Comparison of ENCODE assay signal across 18 mouse cellular contexts in the genomic region with DNA sequence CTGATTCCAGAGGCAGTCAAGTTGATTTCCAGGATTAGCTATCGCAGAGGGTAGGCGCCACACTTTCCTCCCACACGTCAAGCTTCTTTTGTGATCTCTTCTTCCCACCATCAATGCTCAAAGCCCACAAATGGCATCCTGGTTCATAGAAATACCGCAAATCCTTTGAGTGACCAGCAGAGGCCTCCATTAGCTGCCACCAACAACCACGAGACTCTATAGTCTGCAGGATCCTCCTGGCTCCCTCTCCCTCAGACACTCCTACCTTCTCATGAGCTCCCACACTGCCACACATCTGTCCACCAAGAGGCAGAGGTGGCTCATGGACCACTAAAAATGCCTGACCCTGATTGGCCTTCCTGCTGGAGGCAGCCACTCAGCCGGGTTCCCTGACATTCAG. TPM values are rescaled to one million over a fixed set of nuclear protein-coding genes. Genes with fewer than 3 reads are reported as not detected.
DNase-seq lines count a peak whose midpoint lies in the region; ATAC-seq and TF ChIP-seq lines count a peak whose summit lies in the region.
"Had no signal": no experiment of that assay in that cellular context is flagged by ENCODE, and none has a peak within 500 bp of the region (broad histone marks: within the 10 kb centered on the region; RNA-seq: fewer than 3 reads in every experiment).

No protein-coding gene starts in this region.

- no peaks in the 10 kb centered on the region; the same call in 1 of the 2 replicates for H3K9me3 ChIP-seq in heart, embryonic 12.5 days (replicated peaks)
- no peaks in the 10 kb centered on the region for H3K9me3 ChIP-seq in liver, embryonic 14.5 days (ENCODE audit: control insufficient read depth, low read length)
- H3K9me3 ChIP-seq: embryonic facial prominence, embryonic 13.5 days; limb, embryonic 15.5 days; lung, embryonic 15.5 days; midbrain, embryonic 15.5 days had no signal

- no peaks in the 10 kb centered on the region for H3K27me3 ChIP-seq in heart, adult 2 months (ENCODE audit: control insufficient read depth, insufficient read depth, low read length)
- H3K27me3 ChIP-seq in heart, embryonic 12.5 days (replicated peaks) = no peaks in the 10 kb centered on the region
- no peaks in the 10 kb centered on the region for H3K27me3 ChIP-seq in liver, embryonic 14.5 days (ENCODE audit: control insufficient read depth, insufficient read depth, low read length)
- H3K27me3 ChIP-seq: embryonic facial prominence, embryonic 13.5 days; limb, embryonic 15.5 days; lung, embryonic 15.5 days; midbrain, embryonic 15.5 days had no signal

- WGBS in heart, adult 2 months = 78% methylated on average over 6 of the region's 6 CpGs
- WGBS in heart, embryonic 12.5 days = 65% methylated on average over 6 of the region's 6 CpGs
- WGBS in liver, embryonic 14.5 days (ENCODE audit: insufficient replicate concordance) = 64% methylated on average over 6 of the region's 6 CpGs

- H3K36me3 ChIP-seq in heart, adult 2 months (ENCODE audit: control insufficient read depth, insufficient read depth, low read length) = no peaks in the 10 kb centered on the region
- H3K36me3 ChIP-seq in heart, embryonic 12.5 days = no peaks in the 10 kb centered on the region
- no peaks in the 10 kb centered on the region for H3K36me3 ChIP-seq in liver, embryonic 14.5 days (replicated peaks; ENCODE audit: control insufficient read depth, insufficient read depth, low read depth)
- H3K36me3 ChIP-seq: embryonic facial prominence, embryonic 13.5 days; limb, embryonic 15.5 days; lung, embryonic 15.5 days; midbrain, embryonic 15.5 days had no signal

- no peaks in the 10 kb centered on the region for H3K79me2 ChIP-seq in heart, adult 2 months (replicated peaks; ENCODE audit: control insufficient read depth, insufficient read depth, low read length)

- DNase-seq in heart, adult 2 months = no peak
- DNase-seq in liver, embryonic 14.5 days (ENCODE audit: low read depth in 3 of 3, low spot score in 3 of 3) = no peak
- DNase-seq in liver = no peak
- peak; percentile 35 for DNase-seq in ES-CJ7 (ENCODE audit: low read depth, low spot score)
- DNase-seq in brain, embryonic 14.5 days (ENCODE audit: low read depth) = no peak
- DNase-seq in urinary bladder, adult 2 months (ENCODE audit: low spot score) = no peak
- DNase-seq: adrenal gland, adult 2 months; cerebellum, adult 11-12 months; gastrocnemius, postnatal 25 days; layer of hippocampus, adult 9-11 months had no signal

- TF ChIP-seq CTCF in heart, adult 2 months (IDR thresholded peaks at IDR 0.05) = peak; percentile 41
- TF ChIP-seq CTCF in liver, embryonic 14.5 days (IDR thresholded peaks at IDR 0.05; ENCODE audit: low read depth) = peak; percentile 40; the same call in 1 of the 2 replicates
- TF ChIP-seq CTCF in brain, embryonic 14.5 days (IDR thresholded peaks at IDR 0.05; ENCODE audit: borderline replicate concordance, extremely low read depth, insufficient read depth, insufficient read length) = peak; percentile 22; the same call in 1 of the 2 replicates

- no peak for TF ChIP-seq POLR2A in heart, adult 2 months (IDR thresholded peaks at IDR 0.05; ENCODE audit: insufficient read depth, low read depth, low read length)
- no peak for TF ChIP-seq POLR2A in brain, embryonic 14.5 days (IDR thresholded peaks at IDR 0.05; ENCODE audit: borderline replicate concordance, extremely low read depth, insufficient read depth, insufficient read length, poor library complexity, severe bottlenecking)

- no peak for TF ChIP-seq EP300 in heart, adult 2 months (IDR thresholded peaks at IDR 0.05; ENCODE audit: insufficient read depth, low read depth, low read length)
- TF ChIP-seq EP300 in liver, embryonic 14.5 days (IDR thresholded peaks at IDR 0.05; ENCODE audit: low read depth) = no peak

- no peak for ATAC-seq in heart, embryonic 12.5 days (ENCODE audit: insufficient number of reproducible peaks, low FRiP score)
- no peak for ATAC-seq in liver, embryonic 14.5 days (ENCODE audit: insufficient read depth)
- ATAC-seq: midbrain, embryonic 15.5 days had no signal

- no peaks in the 10 kb centered on the region for H3K4me1 ChIP-seq in heart, adult 2 months (ENCODE audit: control insufficient read depth, insufficient read depth, low read length)
- H3K4me1 ChIP-seq in heart, embryonic 12.5 days (replicated peaks) = peaks cover 6% of the 10 kb centered on the region; the same call in 1 of the 2 replicates
- H3K4me1 ChIP-seq in liver, embryonic 14.5 days (replicated peaks; ENCODE audit: control insufficient read depth in 2 of 2, insufficient read depth in 2 of 2, low read length in 1 of 2) = peaks cover 12 to 21% of the 10 kb centered on the region in 2 experiments
- H3K4me1 ChIP-seq: midbrain, embryonic 15.5 days had no signal

- intact Hi-C loops in heart, adult 2 months (cut with DNase I) = no loop called here

- no peak overlapping the region for H3K9ac ChIP-seq in heart, adult 2 months (ENCODE audit: low read depth, low read length)
- no peak overlapping the region for H3K9ac ChIP-seq in heart, embryonic 12.5 days
- H3K9ac ChIP-seq in liver, embryonic 14.5 days (replicated peaks) = no peak overlapping the region
- H3K9ac ChIP-seq: embryonic facial prominence, embryonic 13.5 days; limb, embryonic 15.5 days; lung, embryonic 15.5 days; midbrain, embryonic 15.5 days had no signal

- no peak overlapping the region for H3K27ac ChIP-seq in heart, adult 2 months
- H3K27ac ChIP-seq in heart, embryonic 12.5 days (ENCODE audit: poor library complexity, severe bottlenecking) = no peak overlapping the region
- H3K27ac ChIP-seq in liver, embryonic 14.5 days = no peak overlapping the region
- H3K27ac ChIP-seq: embryonic facial prominence, embryonic 13.5 days; limb, embryonic 15.5 days; lung, embryonic 15.5 days; midbrain, embryonic 15.5 days had no signal

- H3K4me2 ChIP-seq in heart, embryonic 12.5 days = no peak overlapping the region
- H3K4me2 ChIP-seq in liver, embryonic 14.5 days (ENCODE audit: low read depth) = no peak overlapping the region
- H3K4me2 ChIP-seq: embryonic facial prominence, embryonic 13.5 days; heart, embryonic 11.5 days; limb, embryonic 15.5 days; lung, embryonic 15.5 days; midbrain, embryonic 15.5 days had no signal

- no peak overlapping the region for H3K4me3 ChIP-seq in heart, adult 2 months
- no peak overlapping the region for H3K4me3 ChIP-seq in heart, embryonic 12.5 days
- no peak overlapping the region for H3K4me3 ChIP-seq in liver, embryonic 14.5 days (ENCODE audit: insufficient read depth in 1 of 2, low read depth in 2 of 2, low read length in 2 of 2)
- H3K4me3 ChIP-seq: embryonic facial prominence, embryonic 13.5 days; limb, embryonic 15.5 days; lung, embryonic 15.5 days; midbrain, embryonic 15.5 days had no signal

RNA-seq across cellular contexts. Expression of a gene that starts 27.2 kb away (rescaled TPM):
- total RNA-seq in heart, adult 2 months (2021) = 1 to 10 TPM in 1 of 2 experiments, under 1 TPM in 1; 0.84 to 1.1 TPM
- 0.76 and 1.7 TPM in 2 replicates for polyA plus RNA-seq in heart, adult 2 months (2012; rRNA removed)
- polyA plus RNA-seq in heart, embryonic 12.5 days (2016; fragmentation: Nextera tagmentation; extraction: Ambion mirVana) = not detected in 2 replicates
- polyA plus RNA-seq in liver, embryonic 14.5 days (2012; rRNA removed) = 0.04 TPM in 1 of 2 replicates, not detected in the other
- polyA plus RNA-seq in liver, embryonic 14.5 days (2014; fragmentation: Nextera tagmentation; extraction: Ambion mirVana) = not detected in 2 replicates
- 0.08 TPM in 1 of 2 replicates, not detected in the other for polyA plus RNA-seq in brain, embryonic 14.5 days (2012; rRNA removed)
- polyA plus RNA-seq in urinary bladder, adult 2 months (2012; rRNA removed) = 2.1 and 2.4 TPM in 2 replicates
- total RNA-seq: left cerebral cortex, postnatal 25 days had no signal
- polyA plus RNA-seq: embryonic facial prominence, embryonic 13.5 days; kidney, embryonic 14.5 days; limb, embryonic 15.5 days; midbrain, embryonic 15.5 days had no signal
